Comparison of ENCODE assay signal across 11 mouse cellular contexts in the genomic region with DNA sequence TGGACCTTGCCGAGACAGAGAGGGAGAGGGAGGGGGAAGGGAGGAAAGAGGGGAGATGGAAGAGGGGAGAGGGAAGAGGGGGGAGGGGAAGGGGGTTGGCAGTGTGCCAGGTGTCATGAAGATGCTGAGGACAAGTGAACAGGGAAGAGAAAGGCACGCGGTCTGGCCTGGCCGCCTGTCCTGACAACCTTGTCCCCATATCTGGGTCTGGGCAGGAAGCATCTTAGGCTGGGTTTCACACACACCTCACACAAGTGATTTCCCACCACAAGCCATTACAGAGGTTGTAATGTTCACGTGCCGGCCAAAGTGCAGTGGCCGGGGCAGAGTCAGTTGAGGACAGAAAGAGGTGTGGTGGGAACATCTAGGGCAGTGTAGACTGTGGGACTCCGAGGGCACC. TPM values are rescaled to one million over a fixed set of nuclear protein-coding genes. Genes with fewer than 3 reads are reported as not detected.
DNase-seq lines count a peak whose midpoint lies in the region; ATAC-seq lines count a peak whose summit lies in the region.
"Had no signal": no experiment of that assay in that cellular context is flagged by ENCODE, and none has a peak within 500 bp of the region (broad histone marks: within the 10 kb centered on the region; RNA-seq: fewer than 3 reads in every experiment).

No protein-coding gene starts in this region.

- ATAC-seq in forebrain, embryonic 12.5 days (ENCODE audit: low FRiP score), result no peak
- no peak for ATAC-seq in forebrain, embryonic 11.5 days (replicated peaks; ENCODE audit: low FRiP score)
- peak; percentile 31; the same call in 1 of the 2 replicates for ATAC-seq in liver, embryonic 12.5 days
- no peak for ATAC-seq in liver, embryonic 11.5 days (replicated peaks; ENCODE audit: low FRiP score)
- peak; percentile 2; the same call in 1 of the 2 replicates for ATAC-seq in megakaryocyte progenitor cell, adult 5-6 weeks (replicated peaks; ENCODE audit: poor library complexity)

- WGBS in forebrain, embryonic 12.5 days, result 80% methylated on average over 8 of the region's 8 CpGs
- WGBS in forebrain, embryonic 11.5 days, result 85% methylated on average over 8 of the region's 8 CpGs
- WGBS in liver, embryonic 12.5 days (ENCODE audit: insufficient replicate concordance), result 52% methylated on average over 8 of the region's 8 CpGs
- WGBS in liver, embryonic 11.5 days, result 61% methylated on average over 8 of the region's 8 CpGs

- no peak for DNase-seq in forebrain, embryonic 11.5 days (ENCODE audit: low spot score)
- no peak for DNase-seq in liver, embryonic 11.5 days (ENCODE audit: low spot score)
- DNase-seq in kidney, adult 9 months, result peak; percentile 78
- no peak for DNase-seq in thymus, adult 18-20 months
- DNase-seq in lung, postnatal 4 days, result no peak
- DNase-seq: adrenal gland, adult 8-10 months; cerebellum, adult 11 months had no signal

- H3K4me3 ChIP-seq in forebrain, embryonic 12.5 days (replicated peaks), result no peak overlapping the region
- no peak overlapping the region for H3K4me3 ChIP-seq in forebrain, embryonic 11.5 days (ENCODE audit: low read depth, low read length)
- no peak overlapping the region for H3K4me3 ChIP-seq in liver, embryonic 12.5 days
- H3K4me3 ChIP-seq in liver, embryonic 11.5 days (ENCODE audit: low read depth, low read length), result no peak overlapping the region
- H3K4me3 ChIP-seq: embryonic facial prominence, embryonic 12.5 days had no signal

- no peak overlapping the region for H3K9ac ChIP-seq in forebrain, embryonic 12.5 days
- H3K9ac ChIP-seq in forebrain, embryonic 11.5 days (ENCODE audit: low read length), result no peak overlapping the region
- H3K9ac ChIP-seq in liver, embryonic 12.5 days, result no peak overlapping the region
- H3K9ac ChIP-seq in liver, embryonic 11.5 days (ENCODE audit: low read depth, low read length), result no peak overlapping the region
- H3K9ac ChIP-seq: embryonic facial prominence, embryonic 12.5 days had no signal

- H3K27ac ChIP-seq in forebrain, embryonic 12.5 days, result 0 out of 2 replicates have a peak overlapping the region, but pooled peaks have one; percentile 8
- no peak overlapping the region for H3K27ac ChIP-seq in forebrain, embryonic 11.5 days (ENCODE audit: low read depth, low read length)
- no peak overlapping the region for H3K27ac ChIP-seq in liver, embryonic 12.5 days
- no peak overlapping the region for H3K27ac ChIP-seq in liver, embryonic 11.5 days (ENCODE audit: low read depth, low read length)
- H3K27ac ChIP-seq: embryonic facial prominence, embryonic 12.5 days had no signal

- no peaks in the 10 kb centered on the region for H3K9me3 ChIP-seq in forebrain, embryonic 12.5 days
- H3K9me3 ChIP-seq in forebrain, embryonic 11.5 days (ENCODE audit: control insufficient read depth, low read length), result no peaks in the 10 kb centered on the region
- H3K9me3 ChIP-seq in liver, embryonic 12.5 days (replicated peaks), result no peaks in the 10 kb centered on the region
- no peaks in the 10 kb centered on the region for H3K9me3 ChIP-seq in liver, embryonic 11.5 days (ENCODE audit: control insufficient read depth, low read length)
- H3K9me3 ChIP-seq: embryonic facial prominence, embryonic 12.5 days had no signal

- H3K4me2 ChIP-seq in forebrain, embryonic 12.5 days, result no peak overlapping the region
- H3K4me2 ChIP-seq in forebrain, embryonic 11.5 days (ENCODE audit: low read depth, low read length, severe bottlenecking), result no peak overlapping the region
- H3K4me2 ChIP-seq in liver, embryonic 12.5 days, result no peak overlapping the region
- H3K4me2 ChIP-seq in liver, embryonic 11.5 days, result no peak overlapping the region
- H3K4me2 ChIP-seq: embryonic facial prominence, embryonic 12.5 days had no signal

- no peaks in the 10 kb centered on the region for H3K27me3 ChIP-seq in forebrain, embryonic 12.5 days
- H3K27me3 ChIP-seq in forebrain, embryonic 11.5 days (ENCODE audit: control insufficient read depth, insufficient read depth, low read length), result no peaks in the 10 kb centered on the region
- no peaks in the 10 kb centered on the region for H3K27me3 ChIP-seq in liver, embryonic 12.5 days (replicated peaks)
- H3K27me3 ChIP-seq in liver, embryonic 11.5 days (replicated peaks; ENCODE audit: control insufficient read depth, insufficient read depth, low read length), result no peaks in the 10 kb centered on the region
- H3K27me3 ChIP-seq: embryonic facial prominence, embryonic 12.5 days had no signal

- peaks cover 9% of the 10 kb centered on the region; the same call in 1 of the 2 replicates for H3K4me1 ChIP-seq in forebrain, embryonic 12.5 days
- H3K4me1 ChIP-seq in forebrain, embryonic 11.5 days (replicated peaks; ENCODE audit: control insufficient read depth, insufficient read depth, low read length), result no peaks in the 10 kb centered on the region
- H3K4me1 ChIP-seq in liver, embryonic 12.5 days, result peaks cover 53% of the 10 kb centered on the region
- H3K4me1 ChIP-seq in liver, embryonic 11.5 days (replicated peaks; ENCODE audit: control insufficient read depth, insufficient read depth, low read length), result peaks cover 28% of the 10 kb centered on the region

- no peaks in the 10 kb centered on the region for H3K36me3 ChIP-seq in forebrain, embryonic 12.5 days (replicated peaks)
- no peaks in the 10 kb centered on the region for H3K36me3 ChIP-seq in forebrain, embryonic 11.5 days (ENCODE audit: control insufficient read depth, insufficient read depth, low read length)
- H3K36me3 ChIP-seq in liver, embryonic 12.5 days, result peaks cover 28% of the 10 kb centered on the region
- H3K36me3 ChIP-seq in liver, embryonic 11.5 days (ENCODE audit: control insufficient read depth, insufficient read depth, low read length), result peaks cover 3% of the 10 kb centered on the region; the same call in 1 of the 2 replicates

RNA-seq across cellular contexts. Expression of gene Fance, which starts 25.7 kb away (rescaled TPM):
- 25.9 and 26.0 TPM in 2 replicates for polyA plus RNA-seq in forebrain, embryonic 12.5 days (2016; fragmentation: Nextera tagmentation; extraction: Ambion mirVana)
- 28.0 and 32.3 TPM in 2 replicates for polyA plus RNA-seq in forebrain, embryonic 11.5 days (2014; fragmentation: Nextera tagmentation; extraction: Ambion mirVana)
- polyA plus RNA-seq in liver, embryonic 12.5 days (2016; fragmentation: Nextera tagmentation; extraction: Ambion mirVana), result 18.8 and 22.1 TPM in 2 replicates
- polyA plus RNA-seq in liver, embryonic 11.5 days (2014; fragmentation: Nextera tagmentation; extraction: Ambion mirVana), result 30.2 and 31.1 TPM in 2 replicates
- total RNA-seq in megakaryocyte progenitor cell, adult 5-6 weeks (2015), result 28.7 and 34.8 TPM in 2 replicates
- 11.0 and 14.8 TPM in 2 replicates for total RNA-seq in megakaryocyte progenitor cell, adult 5-6 weeks (2017)

RNA-seq across cellular contexts. Expression of gene Rpl10a, which starts 40.7 kb away (rescaled TPM):
- 370 and 384 TPM in 2 replicates for polyA plus RNA-seq in forebrain, embryonic 12.5 days (2016; fragmentation: Nextera tagmentation; extraction: Ambion mirVana)
- polyA plus RNA-seq in forebrain, embryonic 11.5 days (2014; fragmentation: Nextera tagmentation; extraction: Ambion mirVana), result 468 and 490 TPM in 2 replicates
- polyA plus RNA-seq in liver, embryonic 12.5 days (2016; fragmentation: Nextera tagmentation; extraction: Ambion mirVana), result 472 and 487 TPM in 2 replicates
- polyA plus RNA-seq in liver, embryonic 11.5 days (2014; fragmentation: Nextera tagmentation; extraction: Ambion mirVana), result 683 and 733 TPM in 2 replicates
- 3,042 and 3,166 TPM in 2 replicates for total RNA-seq in megakaryocyte progenitor cell, adult 5-6 weeks (2015)
- total RNA-seq in megakaryocyte progenitor cell, adult 5-6 weeks (2017), result 795 and 921 TPM in 2 replicates

RNA-seq across cellular contexts. Expression of gene Ppard, which starts 55.1 kb away (rescaled TPM):
- 1.4 and 1.6 TPM in 2 replicates for polyA plus RNA-seq in forebrain, embryonic 12.5 days (2016; fragmentation: Nextera tagmentation; extraction: Ambion mirVana)
- polyA plus RNA-seq in forebrain, embryonic 11.5 days (2014; fragmentation: Nextera tagmentation; extraction: Ambion mirVana), result 1.4 and 1.7 TPM in 2 replicates
- polyA plus RNA-seq in liver, embryonic 12.5 days (2016; fragmentation: Nextera tagmentation; extraction: Ambion mirVana), result 2.0 and 2.1 TPM in 2 replicates
- polyA plus RNA-seq in liver, embryonic 11.5 days (2014; fragmentation: Nextera tagmentation; extraction: Ambion mirVana), result 1.6 and 2.3 TPM in 2 replicates
- total RNA-seq in megakaryocyte progenitor cell, adult 5-6 weeks (2015), result 7.4 and 7.7 TPM in 2 replicates
- total RNA-seq in megakaryocyte progenitor cell, adult 5-6 weeks (2017), result 1.9 and 2.7 TPM in 2 replicates

Comparison
In these comparisons a context has a peak if more than half of its experiments do, and no peak if none do; other contexts are left out.
1. ATAC-seq: peak in liver, embryonic 12.5 days (single experiment) and megakaryocyte progenitor cell, adult 5-6 weeks (single experiment); none in forebrain, embryonic 12.5 days (single experiment), forebrain, embryonic 11.5 days (single experiment) and liver, embryonic 11.5 days (single experiment).